Mouse (Mus musculus) small intestine, adult 2 months (tissue): ENCODE measurements at regions not wholly inside any gene's neighbourhood (a gene's known extent, or its start where the extent isn't known, plus 50 kb on each side); places are given as distances from the start of the nearest gene placed in this dataset.

Experiments used
- H3K27ac ChIP-seq: fragments of 200-500 bp; 2 replicates; pipeline ENCODE4 v1.5.1; 2012; ENCODE audit warnings: low read depth, low read length, control low read depth, inconsistent platforms; ENCODE audit not compliant: insufficient read depth
- H3K27me3 ChIP-seq: fragments of 200-500 bp; 2 replicates; pipeline ENCODE4 v1.6.1; 2012; ENCODE audit warnings: mild to moderate bottlenecking, moderate library complexity, low read length, inconsistent platforms; ENCODE audit not compliant: control insufficient read depth, insufficient read depth
- H3K36me3 ChIP-seq: fragments of 200-500 bp; 2 replicates; pipeline ENCODE4 v1.6.1; 2012; ENCODE audit warnings: mild to moderate bottlenecking, low read length, control low read depth, inconsistent platforms; ENCODE audit not compliant: control insufficient read depth, insufficient read depth
- H3K4me1 ChIP-seq: fragments of 200-500 bp; 2 replicates; pipeline ENCODE4 v1.6.1; 2012; ENCODE audit warnings: low read length, inconsistent platforms, mixed read lengths; ENCODE audit not compliant: control insufficient read depth, insufficient read depth, insufficient read length
- H3K4me3 ChIP-seq: fragments of 200-500 bp; 2 replicates; pipeline ENCODE4 v1.5.1; 2012; ENCODE audit warnings: low read depth, mild to moderate bottlenecking, control low read depth, inconsistent platforms, low read length, moderate library complexity
- CTCF ChIP-seq: fragments of 200-500 bp; IDR thresholded peaks from 2 replicates; pipeline ENCODE4 v1.5.1; 2012; ENCODE audit warnings: low read depth, mild to moderate bottlenecking, control low read depth, inconsistent platforms, low read length, moderate library complexity, mixed read lengths; ENCODE audit not compliant: insufficient replicate concordance, insufficient read length; ENCODE audit errors: extremely low read depth
- POLR2A ChIP-seq: fragments of 200-500 bp; IDR thresholded peaks from 2 replicates; pipeline ENCODE4 v1.6.1; 2012; ENCODE audit warnings: low read depth, mild to moderate bottlenecking, control low read depth, inconsistent platforms, low read length, moderate library complexity
- WGBS: fragments of 180-500 bp; shearing (Covaris S2); methylation state at CpG from one replicate; pipeline ENCODE4 v1.1.7; 2018; 5-methylcytosine and 5-hydroxymethylcytosine counted together

DNA sequence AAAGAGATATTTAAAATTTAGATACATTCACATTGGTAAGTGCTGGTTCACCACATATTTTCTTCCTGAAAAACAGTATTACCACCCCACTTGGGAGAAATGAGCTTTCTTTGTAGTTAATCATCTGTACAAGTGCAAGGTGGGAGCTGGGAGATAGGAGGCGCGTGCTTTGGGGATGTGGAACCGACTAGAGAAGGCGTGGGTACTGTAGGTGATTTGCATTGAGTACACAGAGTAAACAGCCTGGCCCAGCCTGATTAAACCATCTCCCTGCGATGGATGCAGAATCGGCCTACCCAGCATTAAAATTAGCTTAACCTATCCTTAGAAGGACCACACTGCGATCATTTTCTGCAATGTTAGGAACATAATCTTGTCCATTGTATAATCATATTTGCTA lies 270.4 kb downstream of the Gxylt1 start:
- H3K36me3 ChIP-seq = no peaks in the 10 kb centered on the region
- TF ChIP-seq POLR2A (no peak), CTCF (no peak)

DNA sequence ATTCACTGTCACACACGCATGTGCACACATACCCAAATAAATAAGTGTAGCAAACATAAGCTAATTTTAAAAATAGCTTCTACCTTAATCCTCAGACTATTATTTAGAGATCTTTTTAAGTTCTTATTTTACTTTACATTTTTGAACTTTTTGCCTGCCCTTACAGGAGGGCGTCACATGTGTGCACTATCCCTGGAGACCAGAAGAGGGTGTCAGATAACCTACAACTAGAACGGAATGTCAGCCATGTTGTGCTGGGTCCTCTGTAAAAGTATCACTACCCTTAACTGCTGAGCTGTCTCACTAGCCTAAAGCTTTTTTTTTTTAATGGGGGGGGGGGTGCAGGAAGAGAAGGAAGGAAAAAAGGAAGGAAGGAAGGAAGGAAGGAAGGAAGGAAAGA lies 271.7 kb downstream of the Gxylt1 start:
- H3K36me3 ChIP-seq = no peaks in the 10 kb centered on the region
- WGBS = 87% methylated on average over 3 of the region's 3 CpGs
- TF ChIP-seq POLR2A = no peak
- no peak for TF ChIP-seq CTCF
- no peaks in the 10 kb centered on the region for H3K27me3 ChIP-seq
- H3K4me3 ChIP-seq = no peak overlapping the region
- H3K27ac ChIP-seq = no peak overlapping the region
- H3K4me1 ChIP-seq = 0 out of 2 replicates have a peak, but pooled peaks cover 2% of the 10 kb centered on the region

More for the DNA sequence above, 270.4 kb downstream of the Gxylt1 start:
- Histone ChIP-seq H3K27ac (no peak overlapping the region), H3K27me3 (no peaks in the 10 kb centered on the region), H3K4me3 (no peak overlapping the region), H3K4me1 (0 out of 2 replicates have a peak, but pooled peaks cover 2% of the 10 kb centered on the region)
- 81% methylated on average over 7 of the region's 7 CpGs for WGBS

DNA sequence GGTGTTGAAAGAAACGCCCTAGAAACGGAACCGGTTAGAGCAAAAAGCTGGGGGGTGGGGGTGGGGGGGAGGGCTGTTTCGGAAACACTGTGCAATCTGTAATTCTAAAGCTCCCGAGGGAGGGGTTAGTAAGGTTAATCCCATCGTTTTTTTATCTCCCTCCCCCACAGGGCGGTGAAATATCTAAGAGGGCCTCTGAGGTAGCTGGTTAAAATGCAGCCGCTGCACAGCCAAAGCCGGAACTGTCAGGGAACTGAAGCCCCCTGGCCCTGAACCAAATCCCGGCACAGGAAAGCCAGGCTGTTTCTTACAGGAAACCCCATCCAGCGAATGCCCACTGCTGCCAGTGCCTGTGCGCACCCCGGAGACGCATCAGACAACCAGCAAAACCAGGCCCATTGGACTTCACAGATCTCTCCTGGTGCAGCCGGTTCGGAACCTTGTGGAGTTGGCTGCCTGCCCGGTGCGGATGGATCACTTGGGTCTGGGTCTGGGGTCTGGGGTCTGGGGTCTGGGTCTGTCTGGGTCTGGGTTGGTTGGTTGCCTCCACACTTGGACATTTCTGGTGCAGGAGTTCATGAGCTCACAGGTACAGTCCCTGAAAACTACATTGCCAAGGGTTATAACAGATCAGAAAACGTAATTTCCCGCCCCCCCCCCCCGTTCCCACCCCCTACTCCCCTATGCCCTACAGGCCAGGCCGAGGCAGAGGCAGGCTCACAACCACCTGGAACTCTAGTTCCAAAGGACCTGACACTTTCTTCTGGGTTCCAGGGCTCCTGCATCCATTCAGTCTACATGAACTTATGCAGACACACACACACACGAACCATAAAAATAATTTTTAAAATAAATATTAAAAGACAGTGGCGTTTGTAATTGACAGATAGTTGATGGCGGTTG lies 272.7 kb downstream of the Gxylt1 start:
- TF ChIP-seq POLR2A (no peak), CTCF (no peak)
- H3K4me3 ChIP-seq = no peak overlapping the region

DNA sequence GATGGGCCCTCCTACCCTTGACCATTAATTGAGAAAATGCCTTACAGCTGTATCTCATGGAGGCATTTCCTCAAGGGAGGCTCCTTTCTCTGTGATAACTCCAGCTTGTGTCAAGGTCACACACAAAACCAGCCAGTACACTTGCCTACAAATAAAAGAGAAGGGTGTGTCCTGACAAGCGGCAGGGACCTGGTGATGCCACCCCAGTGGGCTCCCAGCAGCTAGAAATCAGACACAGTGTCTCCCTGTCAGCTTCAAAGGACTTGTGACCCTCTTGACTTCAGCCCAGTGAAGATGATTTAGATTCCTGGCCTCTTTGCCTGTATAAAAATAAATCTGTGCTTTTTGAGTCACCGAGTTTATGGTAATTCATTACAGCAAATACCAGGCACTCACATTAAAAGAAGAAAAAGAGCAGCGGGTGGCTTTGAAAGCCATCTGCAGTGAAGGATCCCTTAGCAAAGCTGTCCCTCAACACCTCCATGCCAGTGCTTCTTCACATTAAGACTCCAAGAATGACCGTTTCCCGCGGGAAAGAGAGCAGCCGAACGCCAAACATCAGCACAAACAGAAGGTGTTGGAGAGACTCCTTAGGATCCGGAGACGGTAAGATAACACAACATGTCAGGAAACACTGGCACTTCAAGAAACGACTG lies 273.5 kb downstream of the Gxylt1 start:
- H3K36me3 ChIP-seq = no peaks in the 10 kb centered on the region
- 11% methylated on average over 11 of the region's 11 CpGs for WGBS
- no peak overlapping the region for H3K4me3 ChIP-seq
- H3K27ac ChIP-seq = no peak overlapping the region
- TF ChIP-seq POLR2A (no peak), CTCF (no peak)
- 0 out of 2 replicates have a peak, but pooled peaks cover 2% of the 10 kb centered on the region for H3K4me1 ChIP-seq
- no peaks in the 10 kb centered on the region for H3K27me3 ChIP-seq

More for the DNA sequence above, 272.7 kb downstream of the Gxylt1 start:
- Histone ChIP-seq H3K36me3 (no peaks in the 10 kb centered on the region), H3K4me1 (0 out of 2 replicates have a peak, but pooled peaks cover 2% of the 10 kb centered on the region), H3K27ac (no peak overlapping the region), H3K27me3 (no peaks in the 10 kb centered on the region)
- whole genome bisulfite sequencing = 25% methylated on average over 25 of the region's 25 CpGs

DNA sequence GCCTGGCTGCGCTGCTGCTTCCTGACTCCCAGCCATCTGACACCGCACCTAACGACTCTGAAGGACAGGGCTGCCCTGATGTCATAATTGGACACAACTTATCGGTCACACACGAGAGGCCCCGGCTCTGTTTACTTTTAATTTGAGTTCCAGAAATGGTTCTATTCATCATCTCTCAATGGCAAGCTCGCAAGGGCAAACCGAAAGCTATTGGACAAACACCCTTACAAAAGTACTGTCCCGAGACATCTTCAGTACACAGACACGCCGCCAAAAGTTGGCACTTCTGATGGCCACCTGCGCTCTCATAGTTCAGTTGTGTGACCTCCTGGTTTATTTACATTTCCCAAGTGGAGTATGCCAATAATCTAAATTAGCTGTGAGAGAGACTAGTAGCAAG lies 274.9 kb downstream of the Gxylt1 start:
- Histone ChIP-seq H3K27me3 (no peaks in the 10 kb centered on the region), H3K36me3 (no peaks in the 10 kb centered on the region), H3K27ac (no peak overlapping the region), H3K4me1 (0 out of 2 replicates have a peak, but pooled peaks cover 2% of the 10 kb centered on the region), H3K4me3 (no peak overlapping the region)
- WGBS = 37% methylated on average over 12 of the region's 12 CpGs
- TF ChIP-seq CTCF (no peak), POLR2A (no peak)

DNA sequence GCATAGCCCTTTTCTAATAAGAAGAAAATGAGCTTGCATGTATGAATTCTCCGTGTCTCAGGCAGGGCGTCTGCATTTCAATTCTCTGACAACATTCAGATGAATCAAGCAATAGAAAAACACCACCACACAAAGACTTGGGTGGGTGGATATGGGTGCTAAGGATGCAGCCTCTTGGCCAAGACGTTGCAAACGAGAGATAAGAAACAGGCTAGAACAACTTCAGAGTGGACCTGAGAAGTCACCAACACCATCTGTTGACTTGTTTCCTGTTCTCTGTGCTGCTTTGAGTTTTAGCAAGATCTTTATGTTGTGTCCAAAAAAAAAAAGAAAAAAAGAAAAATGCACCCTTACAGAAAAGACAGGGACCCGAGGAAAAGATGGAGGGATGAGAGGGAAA lies 277.0 kb downstream of the Gxylt1 start:
- Histone ChIP-seq H3K27ac (no peak overlapping the region), H3K4me3 (no peak overlapping the region), H3K27me3 (no peaks in the 10 kb centered on the region), H3K36me3 (no peaks in the 10 kb centered on the region), H3K4me1 (0 out of 2 replicates have a peak, but pooled peaks cover 2% of the 10 kb centered on the region)
- 75% methylated on average over 5 of the region's 5 CpGs for WGBS
- no peak for TF ChIP-seq POLR2A
- no peak for TF ChIP-seq CTCF

DNA sequence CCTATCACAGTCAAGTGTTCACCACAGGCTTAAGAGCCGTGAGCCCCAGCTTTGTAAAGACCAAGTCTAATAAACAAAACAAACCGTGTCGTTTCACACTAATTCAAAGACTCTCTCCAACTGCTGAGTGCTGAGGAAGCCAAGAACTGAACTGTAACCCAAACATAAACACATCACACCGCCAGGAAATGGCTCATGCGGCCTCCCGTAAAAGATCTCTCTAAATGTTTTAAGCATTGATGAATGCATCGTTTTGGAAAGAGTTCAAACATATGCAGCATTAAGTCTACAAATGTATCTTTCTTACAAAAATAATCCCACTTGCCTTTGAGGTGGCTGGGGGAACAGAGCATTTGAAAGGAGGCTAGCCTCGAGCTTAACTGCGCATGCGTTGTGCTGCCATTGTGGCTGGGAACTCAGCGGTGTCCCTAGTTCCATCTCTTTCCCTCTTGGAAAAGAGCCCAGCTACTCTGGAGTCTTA lies 280.7 kb downstream of the Gxylt1 start:
- WGBS = 70% methylated on average over 11 of the region's 11 CpGs
- no peak overlapping the region for H3K4me3 ChIP-seq
- no peak for TF ChIP-seq POLR2A
- no peaks in the 10 kb centered on the region for H3K36me3 ChIP-seq
- no peak overlapping the region for H3K27ac ChIP-seq
- no peaks in the 10 kb centered on the region for H3K4me1 ChIP-seq
- H3K27me3 ChIP-seq = no peaks in the 10 kb centered on the region
